Mouse (Mus musculus) gastrocnemius, adult 2 months (tissue): ENCODE measurements at regions not wholly inside any gene's neighbourhood (a gene's known extent, or its start where the extent isn't known, plus 50 kb on each side); places are given as distances from the start of the nearest gene placed in this dataset.

ENCODE experiments used
- DNase-seq: peaks from one replicate; pipeline ENCODE4 v3.0.0; 2022
- H3K27ac ChIP-seq: fragments of 200-600 bp; 2 replicates; pipeline ENCODE4 v1.8.1; 2022; ENCODE audit warnings: mild to moderate bottlenecking
- H3K4me3 ChIP-seq: fragments of 200-600 bp; 2 replicates; pipeline ENCODE4 v1.8.1; 2022; ENCODE audit warnings: mild to moderate bottlenecking, moderate library complexity
- CTCF ChIP-seq: fragments of 200-600 bp; IDR thresholded peaks from 2 replicates; pipeline ENCODE4 v1.8.1; 2022; ENCODE audit warnings: antibody characterized with exemption, mild to moderate bottlenecking, moderate library complexity
- intact Hi-C: fragments of 180-260 bp; cut with DNase I; formaldehyde crosslinking; loops from one replicate; pipeline ENCODE4 v1.15.1; 2025

GRCm38 (mm10) chr8:103445378-103445777 is 656.0 kb upstream of the Cdh5 start:
- Histone ChIP-seq H3K4me3 (no peak overlapping the region), H3K27ac (no peak overlapping the region)
- intact Hi-C loops, result no loop called here
- DNase-seq, result no peak
- no peak for TF ChIP-seq CTCF

DNA sequence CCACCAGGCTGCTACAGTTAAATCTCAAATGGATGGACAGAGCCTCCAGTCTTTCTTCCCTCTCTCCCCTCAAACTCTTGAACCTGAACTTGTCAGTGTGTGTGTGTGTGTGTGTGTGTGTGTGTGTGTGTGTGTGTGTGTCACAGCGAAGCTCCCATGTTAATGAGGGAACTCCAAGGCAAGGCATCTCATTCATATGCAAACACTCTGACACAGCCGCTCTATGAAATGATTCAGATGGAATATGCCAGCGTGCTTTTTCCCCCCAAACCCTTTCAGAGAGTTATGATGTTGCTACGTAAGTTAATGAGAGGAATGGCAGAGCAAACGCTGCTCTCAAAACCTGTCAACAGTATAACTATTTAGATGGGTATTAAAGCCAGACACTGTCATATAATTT is 653.5 kb upstream of the Cdh5 start:
- no peak for DNase-seq
- Histone ChIP-seq H3K27ac (no peak overlapping the region), H3K4me3 (no peak overlapping the region)
- intact Hi-C loops, result no loop called here
- TF ChIP-seq CTCF, result no peak

DNA sequence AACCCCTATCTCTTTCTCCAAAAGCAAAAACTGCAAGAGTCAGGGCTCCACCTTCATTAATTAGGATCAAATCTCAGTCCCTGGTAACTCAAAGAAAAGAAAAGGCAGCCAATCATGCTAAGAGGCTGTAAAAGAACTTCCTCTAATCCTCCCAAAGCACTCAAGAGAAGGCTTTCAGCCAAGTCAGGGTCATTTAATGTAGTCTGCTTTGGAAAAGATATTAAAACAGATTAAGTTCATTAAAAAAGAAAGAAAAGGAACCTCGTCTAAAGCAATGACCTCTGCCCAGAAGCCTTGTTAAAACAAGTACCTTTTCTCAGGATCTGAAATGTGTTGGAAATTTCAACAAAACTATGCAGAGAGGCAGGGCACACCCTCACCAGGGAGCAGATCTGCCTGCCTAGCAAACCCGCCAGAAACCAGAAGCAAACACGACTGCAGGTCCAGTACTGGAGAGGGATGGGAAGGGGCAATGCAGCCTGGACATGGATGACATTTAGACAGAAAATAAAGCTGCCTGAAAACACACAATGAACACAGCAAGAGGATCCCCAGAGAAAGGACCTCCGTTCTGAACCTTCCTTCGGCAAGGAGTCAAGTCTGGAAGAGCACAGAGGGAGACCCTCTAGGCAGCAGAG is 649.9 kb upstream of the Cdh5 start:
- TF ChIP-seq CTCF, result no peak
- no peak overlapping the region for H3K27ac ChIP-seq
- DNase-seq, result no peak
- intact Hi-C loops, result no loop called here
- H3K4me3 ChIP-seq, result no peak overlapping the region

- H3K4me3 ChIP-seq, result no peak overlapping the region
- DNase-seq, result no peak
- TF ChIP-seq CTCF, result no peak
- H3K27ac ChIP-seq, result no peak overlapping the region
- intact Hi-C loops, result no loop called here
Observed at GRCm38 (mm10) chr8:103457176-103457575, 644.2 kb upstream of the Cdh5 start.

GRCm38 (mm10) chr8:103463557-103463956 is 637.9 kb upstream of the Cdh5 start:
- DNase-seq, result no peak
- no peak overlapping the region for H3K4me3 ChIP-seq
- TF ChIP-seq CTCF, result no peak
- intact Hi-C loops, result no loop called here
- H3K27ac ChIP-seq, result no peak overlapping the region

- no peak overlapping the region for H3K4me3 ChIP-seq
- intact Hi-C loops, result no loop called here
- no peak for TF ChIP-seq CTCF
- no peak overlapping the region for H3K27ac ChIP-seq
- no peak for DNase-seq
Observed at GRCm38 (mm10) chr8:103464777-103465353, 636.6 kb upstream of the Cdh5 start.

DNA sequence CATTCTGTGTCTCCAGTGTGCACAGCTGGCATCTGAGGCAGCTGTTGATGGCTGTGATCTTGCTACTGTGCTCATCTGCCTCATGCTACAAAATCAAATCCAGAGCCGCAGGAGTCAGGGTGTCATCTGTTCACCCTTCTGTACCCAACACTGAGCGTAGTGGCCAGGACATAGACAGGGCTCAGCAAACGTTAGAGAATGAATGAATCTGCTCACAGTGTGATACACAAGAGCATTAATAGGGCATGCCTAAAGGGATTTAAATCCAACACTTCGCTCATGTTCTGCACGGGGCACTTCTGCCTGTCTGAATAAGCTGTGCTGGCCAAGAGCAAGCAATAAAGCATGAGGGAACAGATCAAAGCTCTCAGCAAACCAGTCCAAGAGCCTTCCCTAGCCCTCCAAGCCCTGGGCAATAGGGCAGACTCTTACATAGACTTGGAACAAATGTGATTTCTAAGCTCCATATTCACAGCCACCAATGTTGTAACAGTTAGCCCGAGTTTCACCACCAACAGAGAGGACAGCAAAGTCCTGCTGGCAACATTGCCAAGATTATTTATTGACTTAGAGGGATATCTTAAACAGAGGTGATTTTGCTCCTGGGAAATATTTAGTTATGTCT is 633.8 kb upstream of the Cdh5 start:
- no peak overlapping the region for H3K27ac ChIP-seq
- H3K4me3 ChIP-seq, result no peak overlapping the region
- TF ChIP-seq CTCF, result no peak
- intact Hi-C loops, result no loop called here
- DNase-seq, result no peak

DNA sequence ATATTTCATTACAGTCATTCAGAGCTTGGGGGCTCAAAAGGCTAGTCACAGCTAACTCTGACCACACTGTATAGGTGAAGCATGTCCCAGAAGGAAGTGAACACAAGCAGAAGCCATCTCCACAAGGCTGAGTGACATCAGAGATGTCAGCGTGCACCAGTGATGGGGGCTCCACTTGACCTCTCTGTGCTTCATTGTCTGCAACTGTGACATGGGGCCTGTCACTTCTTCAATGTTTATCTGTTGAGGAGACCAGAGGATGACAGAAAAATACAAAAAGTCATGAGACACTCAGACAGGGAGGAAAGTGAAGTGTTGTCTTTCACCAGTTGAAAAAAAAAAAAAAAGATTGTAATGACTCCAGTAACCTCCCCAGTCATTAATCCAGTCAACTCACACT is 632.4 kb upstream of the Cdh5 start:
- no peak for DNase-seq
- no peak overlapping the region for H3K4me3 ChIP-seq
- intact Hi-C loops, result no loop called here
- no peak overlapping the region for H3K27ac ChIP-seq
- no peak for TF ChIP-seq CTCF

DNA sequence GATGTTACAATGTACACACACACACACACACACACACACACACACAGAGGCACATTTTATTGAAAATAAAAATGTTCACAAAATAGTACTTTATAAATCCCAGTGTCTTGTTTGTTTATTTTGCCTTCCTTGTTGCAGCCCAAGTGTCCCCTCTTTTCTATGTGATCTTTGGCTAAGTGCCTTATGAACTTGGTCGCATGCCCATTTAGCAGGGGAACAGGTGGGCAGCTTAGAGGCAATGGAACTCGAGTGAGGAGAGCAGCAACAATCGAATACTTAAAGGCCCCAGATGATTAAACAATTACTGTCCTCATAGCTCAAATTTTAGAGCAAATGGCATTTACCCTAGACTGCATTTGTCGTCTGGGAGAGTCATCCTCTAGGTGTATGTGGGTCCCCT is 631.1 kb upstream of the Cdh5 start:
- Histone ChIP-seq H3K4me3 (no peak overlapping the region), H3K27ac (no peak overlapping the region)
- no peak for TF ChIP-seq CTCF
- intact Hi-C loops, result no loop called here
- no peak for DNase-seq

- intact Hi-C loops, result no loop called here
- no peak overlapping the region for H3K4me3 ChIP-seq
- no peak overlapping the region for H3K27ac ChIP-seq
- DNase-seq, result no peak
- TF ChIP-seq CTCF, result no peak
Observed at GRCm38 (mm10) chr8:103475816-103476797, 625.3 kb upstream of the Cdh5 start.

GRCm38 (mm10) chr8:103482033-103482720 is 619.2 kb upstream of the Cdh5 start:
- Histone ChIP-seq H3K27ac (no peak overlapping the region), H3K4me3 (no peak overlapping the region)
- intact Hi-C loops, result no loop called here
- DNase-seq, result no peak
- TF ChIP-seq CTCF, result no peak

DNA sequence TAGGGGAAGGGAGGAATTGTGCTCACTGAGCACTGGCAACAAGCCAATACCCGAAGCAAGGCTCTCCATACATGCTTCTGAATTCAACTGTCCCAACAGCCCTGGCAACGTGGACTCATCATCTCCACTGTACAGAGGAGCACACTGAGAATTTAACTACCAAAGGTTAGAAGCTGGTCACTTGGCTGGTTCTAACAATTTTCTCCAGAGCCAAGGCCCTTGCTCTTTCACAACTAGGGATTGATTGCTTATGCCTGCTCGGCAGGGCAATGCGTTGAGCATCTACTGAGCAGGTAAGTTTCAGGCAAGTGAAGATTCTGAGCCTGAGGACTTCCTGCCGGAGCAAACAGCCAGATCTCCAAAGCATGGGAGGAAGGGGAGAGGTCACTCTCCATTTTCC is 616.0 kb upstream of the Cdh5 start:
- DNase-seq, result no peak
- intact Hi-C loops, result no loop called here
- no peak overlapping the region for H3K4me3 ChIP-seq

GRCm38 (mm10) chr8:103489411-103489810 is 612.0 kb upstream of the Cdh5 start:
- Histone ChIP-seq H3K27ac (0 out of 2 replicates have a peak overlapping the region, but pooled peaks have one; percentile 12), H3K4me3 (no peak overlapping the region)
- no peak for DNase-seq
- intact Hi-C loops, result no loop called here
- no peak for TF ChIP-seq CTCF

More for the DNA sequence above, 616.0 kb upstream of the Cdh5 start:
- no peak overlapping the region for H3K27ac ChIP-seq
- no peak for TF ChIP-seq CTCF
